Mouse (Mus musculus): ENCODE data around the gene Gm884. TPM values are rescaled to one million over a fixed set of nuclear protein-coding genes. Genes with fewer than 3 reads are reported as not detected.

The Gm884 gene
- total and polyA plus RNA-seq, 3 experiments = not detected

DNA sequence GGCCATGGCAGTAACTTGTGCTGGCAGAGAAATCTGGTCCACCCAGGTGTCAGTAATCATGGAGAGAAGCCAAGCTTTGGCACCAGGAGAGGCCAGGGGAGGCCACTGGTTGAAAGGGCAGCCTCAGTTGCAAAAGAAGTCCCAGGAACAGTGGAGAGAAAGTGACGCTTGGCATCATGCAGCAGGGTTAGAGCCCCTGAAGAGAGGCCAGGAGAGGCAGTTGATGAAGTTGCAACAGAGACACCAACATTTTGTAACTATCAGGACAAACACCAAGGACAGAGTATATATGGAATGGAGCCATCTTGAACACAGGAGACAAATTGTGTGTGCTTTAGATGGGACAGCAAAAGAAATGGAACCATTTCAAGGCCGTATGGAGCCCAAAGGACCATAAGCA lies 108.8 kb downstream of the Gm884 start:
- no peaks in the 10 kb centered on the region for H3K4me1 ChIP-seq (ENCODE audit: control insufficient read depth in 1 of 2, insufficient read depth in 2 of 2, low read length in 2 of 2)
- H3K79me2 ChIP-seq (ENCODE audit: control insufficient read depth, insufficient read depth, low read length, poor library complexity) = no peaks in the 10 kb centered on the region
- H3K27ac ChIP-seq (ENCODE audit: control insufficient read depth, low read depth, low read length) = no peak overlapping the region
- no peaks in the 10 kb centered on the region for H3K9me3 ChIP-seq (replicated peaks; ENCODE audit: insufficient read depth, low read length)
- H3K36me3 ChIP-seq (ENCODE audit: control insufficient read depth in 1 of 2, insufficient read depth in 2 of 2, low read length in 2 of 2) = no peaks in the 10 kb centered on the region
- no peak for DNase-seq (ENCODE audit: low read depth, low spot score)
- H3K4me3 ChIP-seq (ENCODE audit: control insufficient read depth in 1 of 2, insufficient read depth in 1 of 2, low read depth in 2 of 2, low read length in 2 of 2) = no peak overlapping the region
- no peak overlapping the region for H3K9ac ChIP-seq (ENCODE audit: control insufficient read depth, low read depth, low read length, poor library complexity, severe bottlenecking)
- TF ChIP-seq POLR2AphosphoS2 (IDR thresholded peaks at IDR 0.05; ENCODE audit: low read length) (no peak), ELF1 (IDR thresholded peaks at IDR 0.05; ENCODE audit: low read depth, low read length) (no peak), CHD1 (IDR thresholded peaks at IDR 0.05; ENCODE audit: low read depth, low read length) (no peak), NELFE (IDR thresholded peaks at IDR 0.05; ENCODE audit: low read depth, low read length) (no peak), POLR2AphosphoS5 (IDR thresholded peaks at IDR 0.05; ENCODE audit: borderline replicate concordance, low read depth, low read length) (no peak), USF1 (IDR thresholded peaks at IDR 0.05; ENCODE audit: low read depth, low read length) (no peak), HCFC1 (IDR thresholded peaks at IDR 0.05; ENCODE audit: low read depth, low read length) (no peak), MAFK (IDR thresholded peaks at IDR 0.05; ENCODE audit: borderline replicate concordance, low read depth, low read length) (no peak), RAD21 (IDR thresholded peaks at IDR 0.05; ENCODE audit: low read depth, low read length) (no peak), ETS1 (IDR thresholded peaks at IDR 0.05; ENCODE audit: low read depth, low read length) (no peak), ZKSCAN1 (IDR thresholded peaks at IDR 0.05; ENCODE audit: low read depth, low read length) (no peak), MAZ (IDR thresholded peaks at IDR 0.05; ENCODE audit: low read depth, low read length) (no peak), JUND (IDR thresholded peaks at IDR 0.05; ENCODE audit: low read depth, low read length) (no peak), MYC (IDR thresholded peaks at IDR 0.05; ENCODE audit: low read depth, low read length) (no peak), MAX (IDR thresholded peaks at IDR 0.05; ENCODE audit: low read length) (no peak), TCF12 (IDR thresholded peaks at IDR 0.05; ENCODE audit: low read depth, low read length) (no peak)
- peaks cover 12% of the 10 kb centered on the region in 2 experiments for H3K27me3 ChIP-seq (ENCODE audit: control insufficient read depth in 1 of 2, insufficient read depth in 2 of 2, low read length in 2 of 2)

DNA sequence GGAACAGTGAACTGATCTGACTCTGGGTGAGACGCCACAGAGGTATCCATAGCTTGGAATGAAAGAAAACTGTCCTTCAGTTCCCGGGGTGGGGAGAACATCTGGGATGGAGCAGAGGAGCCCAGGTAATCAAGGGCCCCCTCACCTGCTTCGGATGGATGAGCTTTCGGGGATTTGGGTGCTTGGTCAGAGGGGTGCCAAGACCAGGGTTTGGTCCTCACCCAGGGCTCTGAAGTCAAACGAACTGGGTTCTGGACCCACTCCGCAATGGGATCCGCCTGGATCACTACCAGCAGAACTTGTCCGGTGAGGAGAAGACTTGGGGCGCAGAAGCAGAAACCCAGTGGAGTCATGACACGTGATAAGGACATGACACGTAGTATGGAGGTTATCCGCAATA lies 116.4 kb downstream of the Gm884 start, which contains the start of gene Lrrc37a:
Gene Lrrc37a (minus strand): TSS at position 101 of the 400 bp plus-strand sequence.
- Histone ChIP-seq H3K4me1 (ENCODE audit: control insufficient read depth in 1 of 2, insufficient read depth in 2 of 2, low read length in 2 of 2) (no peaks in the 10 kb centered on the region), H3K4me3 (ENCODE audit: control insufficient read depth in 1 of 2, insufficient read depth in 1 of 2, low read depth in 2 of 2, low read length in 2 of 2) (no peak within 1 kb of the TSS), H3K27ac (ENCODE audit: control insufficient read depth, low read depth, low read length) (no peak within 1 kb of the TSS), H3K36me3 (ENCODE audit: control insufficient read depth in 1 of 2, insufficient read depth in 2 of 2, low read length in 2 of 2) (no peaks in the 10 kb centered on the region), H3K9ac (ENCODE audit: control insufficient read depth, low read depth, low read length, poor library complexity, severe bottlenecking) (no peak within 1 kb of the TSS), H3K9me3 (replicated peaks; ENCODE audit: insufficient read depth, low read length) (no peaks in the 10 kb centered on the region), H3K27me3 (ENCODE audit: control insufficient read depth in 1 of 2, insufficient read depth in 2 of 2, low read length in 2 of 2) (peaks cover 11 to 12% of the 10 kb centered on the region in 2 experiments), H3K79me2 (ENCODE audit: control insufficient read depth, insufficient read depth, low read length, poor library complexity) (no peaks in the 10 kb centered on the region)
- no peak for DNase-seq (ENCODE audit: low read depth, low spot score)
- TF ChIP-seq MAZ (IDR thresholded peaks at IDR 0.05; ENCODE audit: low read depth, low read length) (no peak), ZKSCAN1 (IDR thresholded peaks at IDR 0.05; ENCODE audit: low read depth, low read length) (no peak), RAD21 (IDR thresholded peaks at IDR 0.05; ENCODE audit: low read depth, low read length) (no peak)

Other genes starting within 250 kb of the Gm884 start
- 3.4 and 4.0 TPM in 2 replicates for gene Plekhm1, start 208.5 kb downstream of the Gm884 start, total RNA-seq (2012; rRNA removed)
- gene Plekhm1, start 208.5 kb downstream of the Gm884 start, polyA plus RNA-seq (2012; ENCODE audit: insufficient read depth in 1 of 2, insufficient read length in 2 of 2, low read depth in 1 of 2, low replicate concordance in 2 of 2, missing spikeins in 1 of 2) = 10 to 100 TPM in 1 of 2 experiments, not detected in 1; 10.0 TPM
- gene Lrrc37a, start 116.5 kb downstream of the Gm884 start, total RNA-seq (2012; rRNA removed) = not detected in 2 replicates
- gene Lrrc37a, start 116.5 kb downstream of the Gm884 start, polyA plus RNA-seq (2012; ENCODE audit: insufficient read depth in 1 of 2, insufficient read length in 2 of 2, low read depth in 1 of 2, low replicate concordance in 2 of 2, missing spikeins in 1 of 2) = not detected
- not detected in 2 replicates for gene Lyzl6, start 17.8 kb upstream of the Gm884 start, total RNA-seq (2012; rRNA removed)
- gene Lyzl6, start 17.8 kb upstream of the Gm884 start, polyA plus RNA-seq (2012; ENCODE audit: insufficient read depth in 1 of 2, insufficient read length in 2 of 2, low read depth in 1 of 2, low replicate concordance in 2 of 2, missing spikeins in 1 of 2) = not detected
- not detected in 2 replicates for gene Rprml, start 28.4 kb upstream of the Gm884 start, total RNA-seq (2012; rRNA removed)
- not detected for gene Rprml, start 28.4 kb upstream of the Gm884 start, polyA plus RNA-seq (2012; ENCODE audit: insufficient read depth in 1 of 2, insufficient read length in 2 of 2, low read depth in 1 of 2, low replicate concordance in 2 of 2, missing spikeins in 1 of 2)
- gene Gosr2, start 76.8 kb upstream of the Gm884 start, total RNA-seq (2012; rRNA removed) = 135 and 149 TPM in 2 replicates
- 100 to 1,000 TPM in 1 of 2 experiments, not detected in 1; 101 TPM for gene Gosr2, start 76.8 kb upstream of the Gm884 start, polyA plus RNA-seq (2012; ENCODE audit: insufficient read depth in 1 of 2, insufficient read length in 2 of 2, low read depth in 1 of 2, low replicate concordance in 2 of 2, missing spikeins in 1 of 2)
- not detected in 2 replicates for gene Wnt9b, start 128.7 kb upstream of the Gm884 start, total RNA-seq (2012; rRNA removed)
- not detected for gene Wnt9b, start 128.7 kb upstream of the Gm884 start, polyA plus RNA-seq (2012; ENCODE audit: insufficient read depth in 1 of 2, insufficient read length in 2 of 2, low read depth in 1 of 2, low replicate concordance in 2 of 2, missing spikeins in 1 of 2)
- gene Wnt3, start 153.0 kb upstream of the Gm884 start, total RNA-seq (2012; rRNA removed) = not detected in 2 replicates
- gene Wnt3, start 153.0 kb upstream of the Gm884 start, polyA plus RNA-seq (2012; ENCODE audit: insufficient read depth in 1 of 2, insufficient read length in 2 of 2, low read depth in 1 of 2, low replicate concordance in 2 of 2, missing spikeins in 1 of 2) = not detected